Mouse (Mus musculus): ENCODE measurements around the gene Dab1.

Gene Dab1

DNA sequence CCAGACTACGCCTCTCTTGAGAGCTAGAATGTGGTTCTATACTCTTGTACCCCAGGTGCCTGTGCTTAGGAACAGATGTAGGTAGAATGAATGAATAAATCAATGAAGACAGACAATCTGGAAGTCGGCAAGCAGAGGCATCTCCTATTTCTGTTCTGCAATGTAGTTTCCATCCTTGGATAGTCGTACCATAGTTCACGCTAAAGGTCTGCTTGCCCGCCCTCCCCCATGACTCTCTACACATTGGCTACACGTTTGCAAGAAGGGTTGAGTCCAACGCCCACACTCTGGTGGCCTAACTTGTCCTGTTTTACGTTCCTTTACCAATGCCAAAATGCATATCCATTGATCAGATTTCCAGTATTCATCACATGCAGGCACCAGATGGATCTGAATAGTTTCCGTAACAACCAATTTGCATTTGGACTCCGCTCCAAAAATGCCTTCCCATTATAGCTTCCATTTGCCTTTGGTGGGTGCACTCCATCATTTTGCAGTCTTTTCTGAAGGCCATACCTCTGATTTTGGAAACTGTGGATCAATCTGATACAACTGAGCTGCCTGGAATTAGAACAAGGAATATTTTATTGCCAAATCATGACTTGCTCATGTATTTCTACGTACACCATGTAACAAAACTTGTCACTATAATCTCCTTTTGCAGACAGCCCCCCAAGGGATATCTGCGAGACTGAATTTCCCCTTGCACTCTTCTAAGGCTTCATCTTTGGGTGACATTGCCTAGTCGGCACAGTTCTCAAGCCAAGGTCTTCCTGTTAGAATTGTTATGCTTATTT lies 494.2 kb downstream of the Dab1 start:
- DNase-seq (ENCODE audit: low spot score), result no peak

DNA sequence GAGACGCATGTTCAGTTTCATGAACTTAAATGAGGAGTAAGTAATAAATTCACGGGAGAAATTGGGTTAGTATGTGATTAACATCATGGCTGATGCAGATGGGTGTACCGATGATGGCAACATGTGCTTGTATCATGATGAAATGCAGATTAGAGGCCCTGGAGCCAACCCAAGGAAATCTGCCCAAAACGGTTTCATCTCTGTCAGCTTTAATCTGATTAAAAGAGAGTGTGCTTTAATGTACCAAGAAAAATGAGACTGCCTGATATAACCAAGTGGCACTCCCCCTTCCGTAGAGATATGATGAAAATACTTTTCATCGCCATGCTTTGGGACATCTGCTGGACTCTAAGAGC lies 494.8 kb downstream of the Dab1 start:
- DNase-seq (ENCODE audit: low spot score), result no peak

DNA sequence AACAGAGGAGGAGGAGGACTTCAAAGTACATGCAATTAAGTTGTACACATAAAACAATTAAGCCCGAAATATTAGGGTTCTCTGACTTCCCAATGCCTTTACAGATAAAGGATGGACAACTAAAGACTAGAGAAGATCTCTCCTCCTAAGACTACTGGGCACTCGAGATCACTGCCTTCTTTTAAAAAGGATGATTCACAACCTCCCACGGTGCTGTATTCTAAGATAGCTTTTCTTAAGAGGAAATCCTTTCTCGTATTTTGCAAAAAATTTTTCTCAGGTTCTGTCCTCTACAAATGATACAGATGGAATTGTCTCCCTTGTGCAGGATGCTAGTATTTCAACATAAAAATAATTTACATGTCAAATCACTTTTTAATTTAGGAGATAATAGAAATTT lies 500.9 kb downstream of the Dab1 start:
- no peak for DNase-seq (ENCODE audit: low spot score)

DNA sequence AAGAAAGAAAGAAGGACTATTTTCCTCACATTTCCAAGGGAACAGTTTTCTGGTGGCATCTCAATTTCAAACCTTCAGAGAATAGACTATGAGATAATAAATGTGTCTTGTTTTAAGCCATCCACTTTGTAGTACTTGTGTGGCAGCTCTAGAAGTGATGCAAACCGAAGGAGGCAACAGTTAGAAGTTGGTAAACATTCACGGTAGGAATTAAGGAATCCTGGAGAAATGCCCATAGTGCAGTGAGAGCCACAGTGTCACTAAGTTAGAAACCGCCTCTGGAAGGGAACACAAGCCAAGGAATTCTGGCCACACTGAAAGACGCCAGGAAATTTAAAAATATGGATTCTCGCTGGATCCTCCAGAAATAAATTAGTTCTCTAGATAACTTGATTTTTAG lies 502.8 kb downstream of the Dab1 start:
- DNase-seq (ENCODE audit: low spot score), result peak; percentile 14

DNA sequence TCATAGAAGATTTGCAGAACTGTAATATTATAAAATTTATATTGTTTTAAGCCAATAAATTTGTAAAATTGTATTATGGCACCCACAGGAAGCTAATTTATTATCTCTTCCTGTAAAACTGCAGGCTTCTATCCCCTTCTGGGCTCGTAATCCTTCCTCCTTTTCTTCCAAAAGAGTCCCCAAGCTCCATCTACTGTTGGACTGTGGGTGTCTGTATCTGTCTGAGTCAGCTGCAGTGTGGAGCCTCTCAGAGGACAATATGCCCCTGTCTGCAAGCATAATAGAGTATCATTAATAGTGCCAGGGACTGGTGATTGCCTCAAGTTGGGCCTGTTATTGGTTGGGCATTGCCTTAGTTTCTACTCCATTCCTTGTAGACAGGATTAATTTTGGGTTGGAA lies 503.2 kb downstream of the Dab1 start:
- DNase-seq (ENCODE audit: low spot score), result no peak

DNA sequence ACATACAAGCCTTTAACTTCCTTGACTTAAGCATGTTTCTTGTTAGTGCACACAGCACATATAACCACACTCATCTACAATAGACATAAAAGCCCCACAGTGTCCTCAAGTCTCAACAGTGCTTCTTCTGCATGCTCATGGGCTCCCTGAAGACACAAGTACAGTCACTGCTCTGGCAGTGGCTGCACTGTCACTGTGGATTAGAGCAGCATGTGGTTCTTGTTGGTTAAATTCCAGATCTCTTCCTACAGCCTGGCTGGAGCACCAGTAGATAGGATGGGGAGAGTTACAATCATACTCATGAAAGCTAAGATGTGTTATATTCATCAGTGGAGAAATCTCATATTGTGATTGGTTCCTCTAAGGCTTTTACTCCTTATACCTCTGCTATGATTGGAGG lies 534.5 kb downstream of the Dab1 start:
- DNase-seq (ENCODE audit: low spot score), result no peak

DNA sequence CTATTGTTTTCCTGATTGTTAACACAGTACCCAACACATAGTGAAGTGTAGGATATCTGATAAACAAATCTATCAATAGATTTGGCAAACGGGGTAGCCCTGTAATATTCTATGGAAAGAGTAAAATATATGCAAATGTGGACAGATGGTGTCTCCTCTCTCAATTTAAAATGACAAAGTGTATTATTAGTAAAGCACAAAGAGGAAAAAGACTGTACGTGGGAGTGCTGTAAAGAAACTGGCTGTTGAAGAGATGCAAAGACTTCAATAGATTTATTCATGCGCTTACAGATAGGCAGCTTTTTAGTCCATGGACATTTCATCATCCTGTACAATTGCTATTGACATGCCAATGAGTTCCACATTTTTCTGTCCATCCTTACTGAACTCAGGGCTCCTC lies 558.9 kb downstream of the Dab1 start:
- peak; percentile 26 for DNase-seq (ENCODE audit: low spot score)

DNA sequence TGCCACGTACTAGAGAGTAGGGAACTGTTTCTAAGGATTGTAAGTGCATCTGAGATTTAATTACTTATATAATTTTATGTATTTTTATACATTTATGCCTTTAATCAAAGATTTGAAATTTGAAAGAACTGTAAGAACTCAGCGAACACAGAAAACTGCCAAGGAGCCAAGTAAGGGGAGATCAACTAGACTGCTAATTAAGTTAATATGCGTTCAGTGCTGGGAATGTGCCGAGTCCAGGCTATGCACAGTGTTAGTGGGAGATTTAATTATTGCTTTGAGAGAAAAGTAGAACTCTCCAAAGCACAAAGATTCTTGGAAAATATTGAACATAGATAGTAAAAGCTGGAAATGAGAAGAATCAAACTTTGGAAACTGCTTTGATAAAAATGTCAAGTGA lies 567.2 kb downstream of the Dab1 start:
- DNase-seq (ENCODE audit: low spot score), result no peak

DNA sequence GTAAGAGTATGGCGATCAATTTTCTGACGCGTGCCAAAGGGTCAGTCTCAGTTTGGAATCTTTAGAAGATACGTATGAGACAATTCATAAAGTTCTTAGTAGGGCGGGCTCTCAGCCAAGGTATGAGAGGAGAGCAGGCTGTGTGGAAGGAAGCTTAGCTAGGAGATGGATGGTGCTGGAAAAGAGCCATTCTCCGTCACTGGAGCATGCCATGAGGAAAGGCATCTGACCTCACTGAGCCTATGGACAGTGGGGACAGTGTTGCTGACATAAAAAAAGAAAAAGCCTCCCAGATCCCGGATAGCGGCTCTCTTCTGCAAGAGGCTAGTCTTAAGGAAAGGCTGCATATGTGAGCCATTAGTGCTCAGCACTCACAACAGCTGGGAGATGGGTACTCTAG lies 579.5 kb downstream of the Dab1 start:
- no peak for DNase-seq (ENCODE audit: low spot score)

DNA sequence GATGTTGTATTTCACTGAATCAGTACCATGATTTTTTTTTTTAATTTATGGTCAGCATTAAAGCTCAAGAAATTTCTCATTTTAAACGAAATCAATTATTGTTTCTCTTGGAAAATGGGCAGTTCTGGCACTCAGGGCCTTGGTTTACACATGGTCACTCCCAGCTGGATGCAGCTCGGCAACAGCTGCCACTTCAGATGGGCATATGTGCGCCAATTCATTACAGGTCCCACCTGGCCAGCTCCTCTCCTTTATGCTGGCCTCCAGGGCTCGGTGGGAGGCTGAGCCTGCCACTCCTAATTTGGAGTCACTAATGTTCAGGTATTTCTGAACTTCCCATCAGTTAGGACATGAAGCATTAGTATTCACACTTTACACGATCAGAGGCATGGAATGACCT lies 582.5 kb downstream of the Dab1 start:
- DNase-seq (ENCODE audit: low spot score), result no peak

DNA sequence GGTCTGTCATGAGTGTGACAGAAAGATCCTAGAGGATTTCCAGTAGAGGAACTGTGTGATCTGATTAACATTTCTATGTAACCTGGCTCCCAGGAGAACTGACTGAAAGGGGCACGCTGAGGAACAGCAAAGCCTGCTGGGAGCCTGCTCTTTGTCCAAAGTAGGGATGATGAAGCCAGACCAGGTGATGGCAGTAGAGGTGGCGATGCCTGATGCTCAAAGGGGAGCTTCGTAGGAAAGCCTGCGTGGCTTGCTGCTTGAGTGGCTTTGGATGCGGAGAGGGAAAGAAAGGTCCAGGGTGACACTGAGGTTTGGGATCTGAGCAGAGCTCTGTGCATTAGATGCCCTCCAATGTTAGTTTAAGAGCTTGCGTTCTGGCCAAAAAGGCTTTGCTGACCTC lies 584.9 kb downstream of the Dab1 start:
- no peak for DNase-seq (ENCODE audit: low spot score)

DNA sequence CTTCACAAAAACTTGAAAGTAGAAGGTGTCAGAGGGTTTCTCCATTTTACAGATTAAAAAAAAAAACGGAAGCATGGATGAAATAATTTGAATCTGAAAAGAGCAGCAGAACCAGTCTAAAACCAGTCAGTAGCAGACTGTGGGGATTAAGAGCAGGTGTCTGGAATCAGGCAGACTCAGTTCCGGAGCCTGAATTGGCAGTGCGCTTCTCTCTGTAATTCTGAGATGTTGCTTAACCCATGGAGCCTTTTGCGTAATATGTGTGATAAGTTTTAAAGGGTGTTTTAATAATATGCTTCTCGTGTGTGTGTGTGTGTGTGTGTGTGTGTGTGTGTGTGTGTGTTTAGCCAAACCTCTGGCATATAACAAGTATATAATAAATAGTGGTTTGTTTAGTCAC lies 587.5 kb downstream of the Dab1 start:
- no peak for DNase-seq (ENCODE audit: low spot score)

DNA sequence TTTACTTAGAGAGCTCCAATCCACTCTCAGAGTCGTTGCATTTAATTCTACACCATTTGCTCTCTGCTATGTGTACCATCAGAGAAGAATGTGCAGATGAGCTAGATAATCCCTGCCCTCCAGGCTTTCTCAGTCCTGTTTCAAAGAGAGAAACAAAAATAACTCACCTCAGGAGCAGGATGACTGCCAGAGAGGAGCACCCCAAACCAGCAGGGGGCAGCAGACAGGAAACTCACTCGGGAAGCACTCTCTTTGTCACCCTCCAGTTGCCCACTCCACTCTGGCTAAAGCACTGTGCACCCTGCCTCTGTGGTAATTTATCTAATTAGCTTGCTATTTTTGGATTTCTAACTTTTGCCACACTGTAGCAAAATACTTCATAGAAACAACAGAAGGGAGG lies 589.9 kb downstream of the Dab1 start:
- DNase-seq (ENCODE audit: low spot score), result no peak

DNA sequence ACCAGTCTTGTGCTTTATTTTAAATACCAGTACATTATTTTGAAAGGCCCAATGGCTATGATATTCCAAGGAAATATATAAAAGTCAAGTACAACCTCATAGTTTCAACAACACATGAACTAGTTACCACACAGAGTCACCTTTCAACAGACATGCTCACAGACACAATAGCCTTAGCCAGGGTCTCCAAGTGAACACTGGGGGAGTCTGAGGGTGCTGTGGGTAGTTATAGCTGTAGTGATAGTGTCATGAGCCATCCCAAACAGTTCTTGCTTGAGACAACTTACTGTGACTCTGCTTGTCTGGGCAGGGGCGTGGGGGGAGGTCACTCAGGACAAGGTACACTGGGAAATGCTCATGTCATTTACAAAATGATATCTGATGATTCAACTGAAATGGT lies 591.6 kb downstream of the Dab1 start:
- no peak for DNase-seq (ENCODE audit: low spot score)

DNA sequence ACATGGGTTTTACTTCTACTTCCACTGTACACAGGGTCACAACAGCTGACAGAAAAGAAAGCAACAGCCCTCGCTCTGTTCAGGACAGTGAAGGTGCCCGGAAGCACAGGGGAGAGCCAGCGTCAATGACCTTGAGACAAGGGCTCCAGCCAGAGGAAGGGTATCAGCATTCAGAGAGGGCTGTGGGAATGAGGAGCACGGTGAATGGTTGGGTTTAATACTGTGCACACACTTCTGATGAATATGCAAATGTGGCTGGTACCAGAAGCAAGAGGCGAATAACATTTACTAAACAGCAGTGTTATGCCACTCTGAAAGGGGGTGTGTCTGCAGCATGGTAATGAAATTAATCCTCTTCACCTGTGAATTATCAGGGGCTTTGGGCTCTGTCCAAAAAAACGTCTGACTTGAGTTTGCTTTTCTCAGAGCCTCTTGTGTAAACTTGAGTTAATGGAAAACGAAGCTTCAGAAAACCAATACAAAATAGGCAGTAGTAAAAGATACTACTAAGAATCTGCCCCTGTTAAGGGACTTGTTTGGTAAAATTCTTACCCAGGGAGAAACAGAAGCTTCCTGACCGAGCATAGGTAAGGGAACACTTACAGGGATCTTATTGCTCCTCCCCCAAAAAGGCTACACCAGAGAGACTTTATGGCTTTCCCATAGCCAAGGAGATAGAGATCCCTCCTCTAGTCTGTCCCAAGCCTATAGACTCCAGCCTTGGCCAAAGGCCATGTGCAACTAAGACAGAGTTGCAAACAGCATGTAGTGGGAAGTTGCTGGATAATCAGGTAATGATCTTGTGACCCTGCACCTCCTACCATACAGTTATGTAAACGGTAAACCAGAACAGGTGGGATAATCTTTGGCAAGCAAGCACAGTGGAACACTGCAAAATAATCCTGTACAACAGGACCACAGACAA lies 592.6 kb downstream of the Dab1 start:
- no peak for DNase-seq (ENCODE audit: low spot score)

DNA sequence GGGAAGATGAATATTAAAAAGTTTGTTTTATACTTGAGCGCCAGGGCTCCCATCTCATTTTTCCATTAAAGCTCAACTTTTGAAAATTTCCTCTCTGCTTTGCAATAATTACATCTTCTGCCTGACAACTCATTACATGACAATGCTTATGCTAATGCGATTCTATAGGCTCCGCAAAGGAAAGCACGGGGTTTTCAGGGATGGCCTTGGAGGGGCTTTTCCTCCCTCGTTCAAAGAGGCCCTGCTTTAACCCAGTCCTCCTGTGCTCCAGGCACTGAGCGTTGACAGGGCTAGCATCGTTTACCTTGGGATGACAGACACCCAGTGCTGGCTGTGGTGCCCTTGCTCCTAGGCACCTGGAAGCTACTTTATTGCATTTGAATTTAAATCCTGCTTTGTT lies 595.6 kb downstream of the Dab1 start:
- no peak for DNase-seq (ENCODE audit: low spot score)

DNA sequence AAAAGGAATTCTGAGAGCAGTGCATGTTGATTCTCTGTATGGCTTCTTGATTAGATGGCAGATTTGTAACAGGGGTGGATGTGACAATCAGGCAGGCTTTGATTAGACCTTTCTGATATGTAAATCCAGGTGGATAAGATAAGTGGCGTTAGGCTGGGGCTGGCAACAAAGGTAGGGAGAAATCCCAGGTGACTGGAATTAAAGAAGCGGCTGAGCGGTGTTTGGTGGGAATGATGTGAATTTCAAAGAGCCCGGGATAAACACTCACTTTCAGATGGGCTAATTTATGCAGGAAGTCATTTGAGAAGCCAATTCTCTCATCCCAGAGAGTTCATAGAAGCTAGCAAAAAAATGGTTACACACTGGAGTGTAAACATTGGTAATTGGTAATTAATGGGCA lies 598.2 kb downstream of the Dab1 start:
- no peak for DNase-seq (ENCODE audit: low spot score)

DNA sequence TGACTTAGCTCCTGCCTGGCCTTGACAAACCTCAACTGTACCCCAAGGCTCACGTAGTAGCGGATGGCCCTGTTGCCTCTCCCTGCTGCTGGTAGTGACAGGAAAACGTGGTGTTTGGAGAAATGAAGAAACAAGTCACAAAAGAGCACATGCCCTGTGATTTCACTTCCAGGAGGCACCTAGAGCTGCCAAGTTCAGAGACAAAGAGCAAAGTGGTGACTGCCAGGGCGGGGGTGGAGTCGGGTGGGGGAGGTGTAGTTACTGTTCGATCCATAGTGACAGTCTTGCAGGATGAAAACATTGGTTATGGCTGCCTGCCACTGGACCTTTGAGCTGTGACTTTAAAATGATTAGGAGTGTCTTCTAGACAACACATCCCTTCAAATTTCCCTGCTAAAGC lies 599.6 kb downstream of the Dab1 start:
- no peak for DNase-seq (ENCODE audit: low spot score)

DNA sequence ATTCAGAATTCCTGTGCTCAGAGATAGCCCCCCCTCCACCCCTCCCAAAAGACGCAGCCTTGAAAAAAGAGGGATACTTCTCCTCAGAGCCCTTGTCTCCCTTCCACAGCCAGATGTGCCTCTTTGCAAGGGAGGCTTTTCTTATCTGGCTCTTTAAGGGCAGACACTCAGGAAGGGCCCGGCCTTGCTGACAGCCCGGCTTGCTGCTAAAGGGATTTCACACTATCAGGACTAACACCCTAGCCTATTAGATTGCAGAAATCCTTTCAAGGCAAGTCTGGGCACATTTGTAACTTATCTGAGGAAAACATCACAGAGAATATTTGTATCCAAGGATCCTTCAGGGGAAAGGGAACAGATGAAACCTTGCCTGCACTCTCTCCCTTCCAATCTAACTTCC lies 600.9 kb downstream of the Dab1 start:
- no peak for DNase-seq (ENCODE audit: low spot score)

DNA sequence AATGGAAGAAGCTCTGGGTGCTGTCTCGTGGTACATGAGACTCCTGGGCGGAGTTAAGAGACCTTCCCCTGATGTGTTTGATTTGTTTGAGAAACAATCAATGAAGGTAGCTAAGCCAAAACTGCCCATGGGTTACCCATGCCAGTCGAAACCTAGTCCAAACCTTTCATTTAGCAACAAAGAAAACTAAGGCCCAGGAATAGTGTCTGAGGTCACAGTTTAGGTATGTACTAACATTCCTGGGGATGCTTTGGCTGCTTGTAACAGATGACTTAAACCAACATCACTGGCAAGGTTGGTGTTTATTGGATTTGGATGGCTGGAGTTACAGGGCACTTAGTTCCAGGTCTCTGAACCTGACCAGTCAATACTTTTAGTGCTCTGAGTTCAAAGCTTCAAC lies 610.1 kb downstream of the Dab1 start:
- DNase-seq (ENCODE audit: low spot score), result no peak

DNA sequence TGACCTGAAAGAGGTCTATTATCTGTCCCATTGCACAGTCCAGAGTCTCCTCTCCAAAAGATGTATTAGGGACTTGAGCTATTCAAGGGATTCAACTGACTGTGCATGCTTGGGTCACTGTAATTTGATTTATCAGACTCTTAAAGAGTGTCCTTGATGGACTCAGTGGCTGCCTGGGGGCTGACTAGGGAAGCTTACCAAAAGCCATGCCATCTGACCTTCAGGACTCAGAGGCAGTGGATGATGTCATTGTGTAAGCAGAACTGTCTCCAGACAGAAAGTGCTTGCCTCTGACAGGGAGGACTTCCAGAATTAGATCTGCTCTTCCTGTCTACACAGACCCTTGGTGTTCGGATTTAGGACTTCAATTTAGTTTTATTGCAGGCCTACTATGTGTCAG lies 627.3 kb downstream of the Dab1 start:
- no peak for DNase-seq (ENCODE audit: low spot score)

DNA sequence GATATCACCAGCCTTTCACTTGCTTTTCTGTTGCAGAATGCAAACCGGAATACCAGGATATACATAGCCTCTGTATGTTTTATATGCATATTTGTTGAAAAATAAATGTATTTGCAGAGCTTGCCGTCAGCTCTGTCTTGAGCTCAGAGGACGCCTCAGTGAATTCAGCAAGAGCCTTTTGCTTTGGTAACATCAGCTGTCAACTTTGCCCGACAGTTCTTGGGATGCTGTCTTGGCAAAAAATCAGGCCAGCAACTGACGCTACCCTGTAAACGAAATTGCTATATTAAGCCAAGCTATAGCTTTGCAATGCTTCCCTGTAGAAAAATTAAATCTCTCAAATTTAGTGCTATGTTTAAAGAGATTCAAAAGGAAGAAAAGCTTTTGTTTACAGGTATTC lies 630.3 kb downstream of the Dab1 start:
- no peak for DNase-seq (ENCODE audit: low spot score)

DNA sequence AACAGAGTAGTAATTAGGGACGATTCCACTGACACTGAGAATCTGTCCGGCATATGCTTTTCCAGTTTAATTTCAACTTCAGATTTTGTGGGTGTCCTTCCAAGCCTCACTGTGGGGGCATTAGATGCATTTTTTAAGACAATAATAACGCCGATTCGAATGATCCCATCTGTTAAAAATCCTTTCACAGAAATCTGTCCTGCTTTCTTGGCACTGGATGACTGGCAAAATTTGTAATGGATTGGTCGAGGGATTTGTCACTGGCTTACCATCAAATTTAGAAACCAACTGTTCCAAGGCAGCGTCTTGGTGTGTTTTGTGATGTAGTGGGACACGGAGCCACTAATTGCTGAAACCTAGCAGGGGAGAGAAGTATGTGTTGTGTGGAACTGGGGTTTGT lies 638.6 kb downstream of the Dab1 start:
- no peak for DNase-seq (ENCODE audit: low spot score)
